Mouse (Mus musculus) forebrain, embryonic 10.5 days (tissue): ENCODE measurements around the gene Pamr1. TPM values are rescaled to one million over a fixed set of nuclear protein-coding genes. Genes with fewer than 3 reads are reported as not detected.
A peak's percentile ranks its signal among the peaks of the same experiment; 100 is the strongest.

Source experiments
- DNase-seq: peaks from one replicate; pipeline ENCODE4 v3.0.0-alpha.2; 2017; ENCODE audit warnings: low spot score; ENCODE audit errors: extremely low spot score
- H3K27ac ChIP-seq: fragments of 300-500 bp; sonication (generic); 2 replicates; pipeline ENCODE4 v1.5.1; 2016; ENCODE audit warnings: mild to moderate bottlenecking
- H3K27me3 ChIP-seq: fragments of 300-500 bp; sonication (generic); 2 replicates; pipeline ENCODE4 v1.6.1; 2016; ENCODE audit warnings: mild to moderate bottlenecking; ENCODE audit not compliant: poor library complexity, severe bottlenecking
- H3K36me3 ChIP-seq: fragments of 300-500 bp; sonication (generic); replicated peaks from 2 replicates; pipeline ENCODE4 v1.6.1; 2016; ENCODE audit warnings: mild to moderate bottlenecking, moderate library complexity
- H3K4me1 ChIP-seq: fragments of 300-500 bp; sonication (generic); 2 replicates; pipeline ENCODE4 v1.6.1; 2016
- H3K4me3 ChIP-seq: fragments of 300-500 bp; sonication (generic); 2 replicates; pipeline ENCODE4 v1.5.1; 2016; ENCODE audit warnings: mild to moderate bottlenecking, moderate library complexity
- H3K9me3 ChIP-seq: fragments of 300-500 bp; sonication (generic); 2 replicates; pipeline ENCODE4 v1.6.1; 2016; ENCODE audit warnings: mild to moderate bottlenecking, moderate library complexity
- WGBS: fragments of 180-500 bp; shearing (Covaris S2); methylation state at CpG from one replicate; pipeline ENCODE4 v1.1.7; 2016; 5-methylcytosine and 5-hydroxymethylcytosine counted together
- polyA plus RNA-seq: library from polyadenylated mRNA; unstranded; fragments of >200 nt; fragmentation: Nextera tagmentation; extraction: Ambion mirVana; gene quantifications from 2 replicates; pipeline ENCODE4 v1.2.1, GENCODE M21; 2016

The Pamr1 gene
- polyA plus RNA-seq, 1 experiment from 2014 or later: 0.38 TPM

DNA sequence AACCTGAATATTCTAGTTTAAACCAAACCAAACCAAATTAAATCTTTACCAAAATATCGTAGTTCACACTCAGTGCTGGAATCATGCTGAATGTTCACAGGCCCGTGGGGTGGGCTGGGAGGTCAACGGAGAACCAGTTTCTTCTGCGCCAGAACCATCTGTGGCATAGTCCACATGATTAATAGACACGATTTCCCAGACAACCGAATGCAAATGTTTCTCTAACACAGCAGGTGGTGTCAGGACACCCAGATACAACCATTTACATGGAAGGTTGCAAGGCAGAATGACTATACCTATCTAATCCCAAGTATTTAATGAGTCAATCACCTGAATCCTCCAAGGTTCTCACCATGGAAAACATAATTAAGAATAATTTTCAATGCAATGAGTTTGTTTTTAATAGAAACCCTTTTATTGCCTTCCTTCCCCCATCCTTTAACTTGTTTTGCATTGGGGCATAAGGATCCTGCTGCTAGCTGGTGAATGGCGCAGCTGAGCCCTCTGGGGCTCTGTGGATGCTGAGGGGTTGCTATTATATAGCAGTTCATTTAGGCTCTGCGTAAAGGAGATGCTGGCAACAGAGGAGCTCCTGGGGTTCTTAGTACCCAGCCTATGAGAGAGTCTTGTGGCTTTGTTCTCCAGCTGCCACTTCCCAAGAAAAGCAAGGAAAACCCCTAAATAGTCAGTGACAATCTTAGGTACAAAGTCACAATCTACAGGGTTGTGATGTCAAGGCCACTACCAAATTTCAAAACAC lies 106.3 kb downstream of the Pamr1 start:
- H3K4me1 ChIP-seq: peaks cover 47% of the 10 kb centered on the region
- WGBS: 46% methylated on average over 8 of the region's 8 CpGs

DNA sequence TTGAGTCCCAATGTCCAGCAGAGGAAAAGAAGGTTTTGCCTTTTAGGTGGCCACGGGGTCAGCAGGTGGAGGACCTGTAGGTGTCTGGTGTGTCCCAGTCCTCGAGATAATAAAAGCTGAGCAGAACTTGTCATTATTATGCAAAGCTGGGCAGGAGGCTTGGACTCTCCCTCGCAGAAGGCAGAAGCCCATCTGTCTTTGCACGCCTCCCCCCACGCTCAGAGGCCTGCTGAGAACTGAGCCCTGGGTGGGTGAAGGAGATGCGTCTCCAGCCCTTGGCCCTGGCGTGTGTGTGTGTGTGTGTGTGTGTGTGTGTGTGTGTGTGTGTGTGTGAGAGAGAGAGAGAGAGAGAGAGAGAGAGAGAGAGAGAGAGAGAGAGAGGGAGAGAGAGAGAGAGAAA lies 107.9 kb downstream of the Pamr1 start:
- WGBS: 5% methylated on average over 7 of the region's 7 CpGs
- Histone ChIP-seq H3K27ac (peak overlapping the region; percentile 92), H3K9me3 (no peaks in the 10 kb centered on the region), H3K4me3 (peak overlapping the region; percentile 84), H3K27me3 (peaks cover 56% of the 10 kb centered on the region), H3K4me1 (peaks cover 62% of the 10 kb centered on the region), H3K36me3 (no peaks in the 10 kb centered on the region)
- DNase-seq: no peak

More for the DNA sequence above, 106.3 kb downstream of the Pamr1 start:
- H3K27ac ChIP-seq: no peak overlapping the region
- H3K9me3 ChIP-seq: no peaks in the 10 kb centered on the region
- peaks cover 45% of the 10 kb centered on the region for H3K27me3 ChIP-seq
- DNase-seq: no peak
- no peak overlapping the region for H3K4me3 ChIP-seq
- H3K36me3 ChIP-seq: no peaks in the 10 kb centered on the region

DNA sequence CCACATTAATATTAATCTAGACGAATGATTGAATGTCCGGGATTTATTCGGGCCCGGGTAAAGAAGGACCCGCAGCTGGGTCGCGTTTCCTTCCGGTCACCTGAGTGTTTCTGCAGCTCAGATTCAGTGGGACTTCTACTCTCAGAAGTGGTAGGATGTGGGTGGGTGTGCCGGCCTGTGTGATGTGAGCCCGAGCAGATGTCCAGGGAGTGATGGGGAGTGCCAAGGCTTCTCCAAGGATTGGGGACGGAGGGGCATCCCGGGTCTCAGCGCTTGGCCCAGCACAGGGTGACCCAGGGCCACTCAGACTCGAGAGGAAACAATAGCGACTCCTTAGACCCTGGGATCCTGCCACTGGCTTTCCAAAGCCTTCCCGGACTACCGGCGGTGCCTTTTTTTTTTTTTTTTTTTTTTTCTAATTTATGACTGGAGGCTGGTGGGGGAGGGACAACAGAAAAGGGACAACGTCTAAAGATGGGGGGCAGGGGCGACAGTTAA lies 108.4 kb downstream of the Pamr1 start, which contains the start of gene Slc1a2:
TSS of gene Slc1a2 (plus strand) at position 497 of the 498 bp plus-strand sequence.
- peak; percentile 32 for DNase-seq

GRCm38 (mm10) chr2:102658661-102659520 lies 109.1 kb downstream of the Pamr1 start:
- peak overlapping the region; percentile 92 for H3K27ac ChIP-seq
- H3K4me1 ChIP-seq: peaks cover 74% of the 10 kb centered on the region
- H3K4me3 ChIP-seq: peak overlapping the region; percentile 84
- peaks cover 56% of the 10 kb centered on the region for H3K27me3 ChIP-seq
- no peaks in the 10 kb centered on the region for H3K9me3 ChIP-seq
- no peaks in the 10 kb centered on the region for H3K36me3 ChIP-seq
- DNase-seq: peak; percentile 53
- under 1% methylated on average over 80 of the region's 80 CpGs for WGBS

More for the DNA sequence above, 108.4 kb downstream of the Pamr1 start, which contains the start of gene Slc1a2:
- peak within 1 kb of the TSS; percentile 92 for H3K27ac ChIP-seq
- H3K4me3 ChIP-seq: peak within 1 kb of the TSS; percentile 84
- WGBS: under 1% methylated on average over 20 of the region's 20 CpGs
- peaks cover 56% of the 10 kb centered on the region for H3K27me3 ChIP-seq
- H3K36me3 ChIP-seq: no peaks in the 10 kb centered on the region
- H3K9me3 ChIP-seq: no peaks in the 10 kb centered on the region
- H3K4me1 ChIP-seq: peaks cover 67% of the 10 kb centered on the region

DNA sequence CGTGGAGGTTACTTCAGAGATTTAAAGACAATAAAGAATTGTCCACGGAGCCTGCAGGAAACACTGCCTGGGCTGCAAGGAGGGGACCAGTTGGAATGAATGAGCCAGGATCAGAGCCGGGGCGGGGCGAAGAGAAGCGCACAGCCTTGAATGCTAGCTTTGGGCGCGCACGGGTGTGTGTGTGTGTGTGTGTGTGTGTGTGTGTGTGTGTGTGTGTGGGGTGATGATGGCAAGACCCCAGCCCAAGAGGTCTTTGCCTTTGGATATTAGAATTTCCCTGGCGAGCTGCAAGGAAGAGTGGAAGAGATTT lies 109.7 kb downstream of the Pamr1 start:
- no peaks in the 10 kb centered on the region for H3K36me3 ChIP-seq
- peak overlapping the region; percentile 92 for H3K27ac ChIP-seq
- 0% methylated on average over 10 of the region's 10 CpGs for WGBS
- peaks cover 79% of the 10 kb centered on the region for H3K4me1 ChIP-seq
- H3K27me3 ChIP-seq: peaks cover 56% of the 10 kb centered on the region
- DNase-seq: peak; percentile 54
- H3K9me3 ChIP-seq: no peaks in the 10 kb centered on the region
- peak overlapping the region; percentile 84 for H3K4me3 ChIP-seq

DNA sequence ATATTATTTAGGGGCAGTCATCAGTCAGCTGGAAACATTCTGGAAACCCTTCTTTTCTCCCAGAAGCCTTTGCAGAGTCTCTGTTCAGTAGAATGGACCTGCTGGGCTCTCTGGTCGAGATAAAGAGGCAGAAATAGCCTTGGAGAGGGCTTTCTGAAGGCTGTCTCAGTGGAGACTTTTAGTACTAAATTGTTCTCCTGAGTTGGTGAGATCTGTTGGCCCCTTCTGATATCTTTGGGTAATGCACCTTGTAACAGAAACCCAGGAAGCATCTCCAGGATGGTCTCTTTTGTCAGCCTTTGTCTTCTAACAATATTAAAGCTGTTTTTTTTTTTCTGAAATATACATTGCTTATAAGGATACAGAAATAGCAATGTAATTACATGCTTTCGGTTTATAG lies 111.2 kb downstream of the Pamr1 start:
- WGBS: 65% methylated on average over 2 of the region's 2 CpGs
- Histone ChIP-seq H3K36me3 (no peaks in the 10 kb centered on the region), H3K27ac (no peak overlapping the region), H3K9me3 (no peaks in the 10 kb centered on the region), H3K4me1 (peaks cover 74% of the 10 kb centered on the region), H3K4me3 (no peak overlapping the region), H3K27me3 (peaks cover 56% of the 10 kb centered on the region)
- no peak for DNase-seq

GRCm38 (mm10) chr2:102662911-102663310 lies 113.1 kb downstream of the Pamr1 start:
- H3K9me3 ChIP-seq: no peaks in the 10 kb centered on the region
- no peaks in the 10 kb centered on the region for H3K36me3 ChIP-seq
- peak overlapping the region; percentile 12; the same call in 1 of the 2 replicates for H3K4me3 ChIP-seq
- WGBS: 54% methylated on average over 9 of the region's 9 CpGs
- H3K27me3 ChIP-seq: peaks cover 40% of the 10 kb centered on the region
- peaks cover 57% of the 10 kb centered on the region for H3K4me1 ChIP-seq
- peak overlapping the region; percentile 74 for H3K27ac ChIP-seq
- no peak for DNase-seq

DNA sequence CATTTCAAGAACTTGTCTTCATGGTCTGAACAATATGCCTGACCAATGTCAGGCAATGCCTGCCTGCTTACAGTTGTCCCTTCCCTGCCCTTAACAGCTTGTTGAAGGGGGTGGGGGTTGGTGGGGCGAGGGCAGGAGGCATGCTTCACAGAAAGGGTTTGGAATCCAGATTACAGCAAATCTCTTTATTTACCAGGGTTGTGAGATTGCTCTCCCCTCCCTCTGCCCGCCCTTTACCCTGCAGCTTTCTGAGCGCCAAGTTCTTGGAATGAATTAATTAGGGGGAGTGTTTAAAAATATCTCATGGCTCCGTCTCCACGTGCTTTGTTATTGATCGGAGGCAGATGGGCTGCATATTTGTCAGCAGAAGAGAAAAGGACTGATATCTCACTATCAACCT lies 113.5 kb downstream of the Pamr1 start:
- Histone ChIP-seq H3K4me3 (peak overlapping the region; percentile 12; the same call in 1 of the 2 replicates), H3K27ac (peak overlapping the region; percentile 74), H3K36me3 (no peaks in the 10 kb centered on the region), H3K9me3 (no peaks in the 10 kb centered on the region), H3K27me3 (peaks cover 36% of the 10 kb centered on the region), H3K4me1 (peaks cover 53% of the 10 kb centered on the region)
- peak; percentile 23 for DNase-seq
- 13% methylated on average over 6 of the region's 6 CpGs for WGBS

- DNase-seq: no peak
- Histone ChIP-seq H3K4me1 (peaks cover 48% of the 10 kb centered on the region), H3K9me3 (no peaks in the 10 kb centered on the region), H3K4me3 (no peak overlapping the region), H3K27ac (peak overlapping the region; percentile 53), H3K27me3 (peaks cover 33% of the 10 kb centered on the region), H3K36me3 (no peaks in the 10 kb centered on the region)
- WGBS: 61% methylated on average over 3 of the region's 3 CpGs
These were observed 114.1 kb downstream of the Pamr1 start for GRCm38 (mm10) chr2:102663865-102664264.

DNA sequence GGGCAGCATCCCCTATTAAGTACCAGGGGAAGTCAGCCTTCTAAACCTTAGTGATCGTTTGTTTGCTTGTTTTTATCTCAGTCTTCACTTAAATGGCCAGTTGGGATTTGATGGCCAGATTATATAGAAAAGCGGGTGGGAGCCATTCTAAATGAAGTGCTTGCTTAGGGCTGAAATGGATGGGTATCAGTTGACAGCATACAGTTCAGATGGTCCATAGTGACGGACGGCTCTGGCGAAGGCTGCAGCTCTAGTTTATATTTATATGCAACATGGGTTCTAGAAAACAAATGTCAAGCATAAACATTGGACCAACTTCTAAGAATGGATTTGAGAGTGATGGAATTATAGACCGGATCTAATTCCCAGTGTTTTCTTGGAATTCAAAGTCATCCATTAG lies 118.2 kb downstream of the Pamr1 start:
- Histone ChIP-seq H3K27ac (no peak overlapping the region), H3K9me3 (no peaks in the 10 kb centered on the region), H3K27me3 (no peaks in the 10 kb centered on the region), H3K4me1 (peaks cover 21% of the 10 kb centered on the region), H3K4me3 (no peak overlapping the region), H3K36me3 (no peaks in the 10 kb centered on the region)
- DNase-seq: no peak
- 92% methylated on average over 6 of the region's 6 CpGs for WGBS

DNA sequence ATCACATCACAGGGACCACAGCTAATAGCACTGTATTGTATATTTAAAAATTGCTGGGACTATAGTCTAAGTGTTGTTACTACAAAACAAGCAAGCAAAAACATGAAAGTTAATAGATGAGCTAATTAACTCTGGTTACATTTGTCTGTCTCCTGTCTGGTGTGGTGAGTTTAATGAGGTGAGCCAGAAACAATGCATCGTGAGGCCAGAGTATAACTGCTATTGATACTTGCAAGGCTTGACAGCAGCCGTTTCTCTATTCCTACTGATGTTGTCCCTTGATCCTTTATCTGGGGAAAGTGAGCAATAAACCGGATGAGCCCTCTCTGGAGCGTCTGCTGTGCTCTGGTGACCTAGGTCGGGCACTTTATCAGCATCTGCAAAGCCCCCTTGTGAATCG lies 119.8 kb downstream of the Pamr1 start:
- DNase-seq: no peak
- 62% methylated on average over 6 of the region's 6 CpGs for WGBS
- Histone ChIP-seq H3K36me3 (no peaks in the 10 kb centered on the region), H3K27ac (no peak overlapping the region), H3K4me1 (peaks cover 14% of the 10 kb centered on the region), H3K9me3 (no peaks in the 10 kb centered on the region), H3K4me3 (no peak overlapping the region), H3K27me3 (no peaks in the 10 kb centered on the region)

DNA sequence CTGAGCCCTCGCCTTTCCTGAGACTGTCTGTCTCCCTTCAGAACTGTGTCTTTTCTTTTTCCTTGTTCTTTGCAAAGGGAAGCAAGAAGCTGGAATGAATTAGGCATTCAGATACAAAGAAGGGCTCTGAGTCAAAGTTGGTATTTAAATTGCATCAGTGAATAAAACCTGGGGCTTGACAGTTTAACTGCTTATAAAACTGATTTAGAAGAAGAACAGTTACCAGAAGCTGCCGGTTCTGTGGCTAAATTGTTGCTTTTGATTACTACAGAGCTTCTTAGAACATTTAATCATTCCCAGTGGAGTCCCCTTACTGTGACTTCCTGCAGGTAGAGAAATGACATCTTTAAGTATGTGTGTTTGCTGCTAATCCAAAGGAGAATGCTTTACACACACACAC lies 124.8 kb downstream of the Pamr1 start:
- H3K27ac ChIP-seq: no peak overlapping the region
- 59% methylated on average over 2 of the region's 2 CpGs for WGBS
- H3K27me3 ChIP-seq: no peaks in the 10 kb centered on the region

GRCm38 (mm10) chr2:102675275-102675674 lies 125.5 kb downstream of the Pamr1 start:
- no peak overlapping the region for H3K27ac ChIP-seq
- H3K4me3 ChIP-seq: no peak overlapping the region
- WGBS: 74% methylated on average over 6 of the region's 6 CpGs
- peak; percentile 71 for DNase-seq
- peaks cover 12% of the 10 kb centered on the region for H3K4me1 ChIP-seq
- no peaks in the 10 kb centered on the region for H3K27me3 ChIP-seq
- H3K9me3 ChIP-seq: no peaks in the 10 kb centered on the region
- no peaks in the 10 kb centered on the region for H3K36me3 ChIP-seq

More for the DNA sequence above, 124.8 kb downstream of the Pamr1 start:
- Histone ChIP-seq H3K9me3 (no peaks in the 10 kb centered on the region), H3K36me3 (no peaks in the 10 kb centered on the region), H3K4me3 (no peak overlapping the region), H3K4me1 (peaks cover 15% of the 10 kb centered on the region)
- DNase-seq: no peak
